Mouse (Mus musculus) hindbrain, embryonic 12.5 days (tissue): Measurements from ENCODE around the gene Trex1. TPM values are rescaled to one million over a fixed set of nuclear protein-coding genes. Genes with fewer than 3 reads are reported as not detected.

ENCODE experiments used
- ATAC-seq: fragments of 200-750 bp; cut with Nextera tagmentation; 2 replicates; pipeline ENCODE4 v1.8.0; 2017; ENCODE audit warnings: moderate TSS enrichment; ENCODE audit not compliant: low FRiP score
- H3K27ac ChIP-seq: fragments of 300-500 bp; sonication (generic); 2 replicates; pipeline ENCODE4 v1.5.1; 2016; ENCODE audit warnings: mild to moderate bottlenecking
- H3K27me3 ChIP-seq: fragments of 300-500 bp; sonication (generic); 2 replicates; pipeline ENCODE4 v1.6.1; 2016; ENCODE audit warnings: mild to moderate bottlenecking
- H3K36me3 ChIP-seq: fragments of 300-500 bp; sonication (generic); 2 replicates; pipeline ENCODE4 v1.6.1; 2016; ENCODE audit warnings: mild to moderate bottlenecking
- H3K4me1 ChIP-seq: fragments of 300-500 bp; sonication (generic); 2 replicates; pipeline ENCODE4 v1.6.1; 2016
- H3K4me2 ChIP-seq: fragments of 300-500 bp; sonication (generic); replicated peaks from 2 replicates; pipeline ENCODE4 v1.6.1; 2016; ENCODE audit warnings: mild to moderate bottlenecking
- H3K4me3 ChIP-seq: fragments of 300-500 bp; sonication (generic); 2 replicates; pipeline ENCODE4 v1.5.1; 2016; ENCODE audit warnings: mild to moderate bottlenecking
- H3K9ac ChIP-seq: fragments of 300-500 bp; sonication (generic); 2 replicates; pipeline ENCODE4 v1.6.1; 2016; ENCODE audit warnings: mild to moderate bottlenecking, moderate library complexity
- H3K9me3 ChIP-seq: fragments of 300-500 bp; sonication (generic); replicated peaks from 2 replicates; pipeline ENCODE4 v1.6.1; 2016; ENCODE audit warnings: mild to moderate bottlenecking
- WGBS: fragments of 180-500 bp; shearing (Covaris S2); methylation state at CpG from one replicate; pipeline ENCODE4 v1.1.7; 2016; 5-methylcytosine and 5-hydroxymethylcytosine counted together
- polyA plus RNA-seq: library from polyadenylated mRNA; unstranded; fragments of >200 nt; fragmentation: Nextera tagmentation; extraction: Ambion mirVana; gene quantifications from 2 replicates; pipeline ENCODE4 v1.2.1, GENCODE M21; 2016

Trex1 gene
- polyA plus RNA-seq, 1 experiment from 2014 or later = 9.9 TPM

DNA sequence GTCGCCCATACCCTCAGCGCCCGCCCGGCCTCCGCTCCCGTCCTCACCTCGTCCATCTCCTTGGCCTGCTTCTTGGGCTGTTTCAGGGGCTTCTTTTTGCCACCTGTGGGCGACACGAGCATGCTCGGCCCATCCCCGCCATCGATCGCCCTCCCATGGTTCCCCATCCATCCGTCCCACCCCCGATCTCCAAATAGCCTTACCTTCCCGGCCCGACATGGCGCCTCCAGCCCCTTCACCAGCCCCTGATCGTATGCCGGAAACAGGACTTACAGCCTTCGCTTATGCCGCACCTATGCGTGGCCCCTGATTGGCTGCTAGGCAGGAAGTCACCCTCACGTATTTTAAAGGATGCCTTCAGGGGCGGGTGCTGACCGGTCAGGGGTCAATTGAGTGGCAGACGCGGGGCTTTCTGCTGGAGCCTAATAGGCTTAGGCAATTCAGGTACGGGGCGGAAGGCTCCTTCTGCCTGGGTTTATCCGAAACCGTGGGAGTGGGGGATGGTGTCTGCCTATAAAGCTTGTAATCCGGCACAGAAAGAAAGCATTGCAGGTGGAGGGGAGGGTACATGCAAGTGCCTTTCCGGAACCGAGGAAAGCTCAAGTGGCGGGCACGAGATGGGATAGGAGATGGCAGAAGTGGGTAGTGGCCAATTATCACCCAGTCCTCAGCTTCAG, 22.7 kb upstream of the Trex1 start, which contains the start of the genes Ccdc51 and Tma7:
Ccdc51 (plus strand) TSS at position 370 of the 677 bp plus-strand sequence.
Tma7 (minus strand) TSS at position 464 of the 677 bp plus-strand sequence.
- peak; percentile 98 for ATAC-seq
- peak within 1 kb of the TSS; percentile 88 for H3K9ac ChIP-seq
- H3K27ac ChIP-seq = peak within 1 kb of the TSS; percentile 78

DNA sequence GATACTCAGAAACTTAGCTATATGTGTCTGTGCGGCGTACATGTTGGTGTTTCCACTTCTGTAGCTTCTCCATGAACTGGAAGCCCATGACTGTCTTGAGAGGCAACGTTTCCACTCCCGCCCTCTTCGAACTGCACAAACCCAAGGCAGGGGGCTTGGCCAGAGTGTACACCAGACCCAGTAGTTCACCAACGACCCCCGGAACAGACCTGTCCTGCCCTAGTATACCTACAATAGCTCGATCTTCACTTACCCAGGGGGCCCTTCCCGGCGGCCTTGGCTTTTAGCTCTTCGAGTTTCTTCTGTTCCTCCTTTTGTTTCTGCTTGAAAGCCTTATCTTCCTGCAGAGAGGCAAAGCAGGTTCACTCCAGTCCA, 22.2 kb upstream of the Trex1 start:
- Histone ChIP-seq H3K9ac (peak overlapping the region; percentile 88), H3K27ac (peak overlapping the region; percentile 78), H3K4me3 (peak overlapping the region; percentile 76), H3K4me1 (peaks cover 22% of the 10 kb centered on the region), H3K36me3 (peaks cover 19% of the 10 kb centered on the region), H3K9me3 (no peaks in the 10 kb centered on the region), H3K27me3 (no peaks in the 10 kb centered on the region), H3K4me2 (peak overlapping the region; percentile 92)
- WGBS = 7% methylated on average over 11 of the region's 11 CpGs
- peak; percentile 57 for ATAC-seq

More for the DNA sequence above, 22.7 kb upstream of the Trex1 start, which contains the start of the genes Ccdc51 and Tma7:
- Histone ChIP-seq H3K27me3 (no peaks in the 10 kb centered on the region), H3K9me3 (no peaks in the 10 kb centered on the region), H3K4me3 (peak within 1 kb of the TSS; percentile 76), H3K4me1 (peaks cover 23% of the 10 kb centered on the region), H3K36me3 (peaks cover 19% of the 10 kb centered on the region), H3K4me2 (peak within 1 kb of the TSS; percentile 92)
- under 1% methylated on average over 37 of the region's 37 CpGs for WGBS

DNA sequence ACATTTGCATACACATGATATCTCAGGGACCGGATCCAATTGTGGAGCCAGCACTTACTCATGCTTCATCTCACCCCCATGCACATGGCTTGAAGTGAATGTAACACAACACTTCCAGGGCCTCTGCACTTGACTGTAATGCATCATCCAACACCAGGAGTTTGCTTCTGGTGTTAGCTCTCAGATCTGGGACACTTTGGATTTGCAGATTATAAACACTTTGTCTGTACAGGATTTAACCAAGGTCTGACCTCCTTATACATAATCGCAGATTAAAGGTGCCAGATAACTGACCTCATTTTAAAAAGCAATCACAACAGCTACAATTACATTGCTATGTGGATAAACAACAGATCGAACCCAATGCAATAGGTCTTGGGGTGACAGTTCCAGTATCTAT, 21.0 kb upstream of the Trex1 start:
- 95% methylated on average over 3 of the region's 3 CpGs for WGBS
- H3K9ac ChIP-seq = no peak overlapping the region
- peaks cover 22% of the 10 kb centered on the region for H3K4me1 ChIP-seq
- H3K4me3 ChIP-seq = no peak overlapping the region
- ATAC-seq = no peak
- no peak overlapping the region for H3K27ac ChIP-seq
- H3K36me3 ChIP-seq = peaks cover 19% of the 10 kb centered on the region
- H3K9me3 ChIP-seq = no peaks in the 10 kb centered on the region
- H3K27me3 ChIP-seq = no peaks in the 10 kb centered on the region
- H3K4me2 ChIP-seq = no peak overlapping the region

DNA sequence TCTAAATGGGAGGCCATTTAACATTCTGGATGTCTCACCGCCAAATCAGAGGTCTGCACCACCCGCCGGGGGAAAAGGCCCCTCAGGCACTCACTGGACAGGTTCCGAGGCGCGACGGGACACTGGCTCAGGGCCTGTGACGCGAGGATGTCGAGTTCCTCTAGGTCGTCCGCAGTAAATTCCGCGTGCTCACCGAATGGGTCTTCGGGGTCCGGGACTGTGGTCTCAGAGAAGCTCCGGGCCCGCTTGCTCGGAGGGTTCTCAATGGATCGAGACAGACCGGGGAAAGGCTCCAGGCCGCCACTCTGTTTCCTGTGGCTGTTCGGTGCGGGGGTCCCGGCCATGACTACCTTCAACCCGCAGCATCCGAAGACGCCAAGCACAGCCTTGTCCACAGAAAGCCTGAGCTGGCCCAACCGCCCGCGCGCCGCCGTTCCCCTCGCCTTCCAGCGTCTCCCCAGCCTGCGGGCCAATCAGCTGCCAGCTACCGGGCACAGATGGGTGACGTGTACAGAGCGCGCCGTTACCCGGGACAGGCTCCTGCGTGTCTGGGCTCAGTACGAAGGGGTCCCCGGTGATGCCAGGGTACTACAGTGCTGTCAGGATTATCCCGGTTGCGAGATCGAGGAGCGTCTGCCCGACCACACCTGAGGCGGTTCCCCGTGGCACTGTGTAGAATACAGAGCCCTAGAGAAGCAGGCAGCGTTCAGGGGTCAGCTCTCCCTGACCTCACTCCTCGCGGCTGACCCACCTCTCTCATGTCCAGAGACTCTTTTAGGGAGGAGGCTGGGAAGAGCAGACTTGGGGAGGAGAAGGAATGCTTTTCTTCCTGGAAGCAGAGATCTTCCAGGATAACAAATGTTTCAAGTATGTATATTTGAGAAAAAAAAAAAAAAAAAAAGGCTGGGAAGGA, 14.4 kb upstream of the Trex1 start, which contains the start of gene Atrip:
Atrip (minus strand) TSS at position 464 of the 913 bp plus-strand sequence.
- WGBS = under 1% methylated on average over 57 of the region's 57 CpGs
- Histone ChIP-seq H3K27ac (peak within 1 kb of the TSS; percentile 76), H3K36me3 (peaks cover 29% of the 10 kb centered on the region)

DNA sequence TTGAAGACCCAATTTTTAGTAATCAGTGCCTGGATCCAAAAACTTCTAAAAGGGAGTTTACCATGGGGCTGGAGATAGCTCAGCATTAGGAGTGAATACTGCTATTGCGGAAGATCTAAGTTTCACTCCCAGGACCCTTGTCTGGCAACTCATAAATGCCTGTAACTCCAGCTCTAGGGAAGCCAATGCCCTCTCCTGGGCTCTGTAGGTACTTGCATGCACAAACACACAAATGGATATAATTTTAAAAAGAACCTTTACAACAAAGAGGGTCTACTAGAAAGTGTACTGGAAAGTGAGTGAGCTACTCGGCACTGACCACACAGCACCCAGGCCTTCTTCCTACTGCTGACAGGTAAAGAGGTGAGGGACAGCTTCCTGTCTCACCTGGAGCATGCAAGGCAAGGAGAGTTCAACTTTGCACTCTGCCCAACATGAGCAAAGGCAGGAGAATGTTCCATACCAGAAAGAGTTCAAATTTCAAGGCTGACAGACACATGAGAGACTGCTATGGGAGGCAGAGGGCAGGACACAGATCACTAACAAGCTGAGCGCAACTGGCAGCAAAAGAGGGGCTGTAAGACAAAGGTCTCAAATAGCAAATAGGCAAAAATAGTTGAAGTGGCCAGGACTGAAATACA, 8.7 kb upstream of the Trex1 start:
- no peak for ATAC-seq
- WGBS = 94% methylated on average over 3 of the region's 3 CpGs
- Histone ChIP-seq H3K4me1 (peaks cover 10% of the 10 kb centered on the region), H3K9me3 (no peaks in the 10 kb centered on the region), H3K4me3 (no peak overlapping the region), H3K4me2 (no peak overlapping the region), H3K36me3 (peaks cover 80% of the 10 kb centered on the region), H3K9ac (no peak overlapping the region), H3K27me3 (no peaks in the 10 kb centered on the region), H3K27ac (no peak overlapping the region)

More for the DNA sequence above, 14.4 kb upstream of the Trex1 start, which contains the start of gene Atrip:
- Histone ChIP-seq H3K4me2 (peak within 1 kb of the TSS; percentile 84), H3K27me3 (no peaks in the 10 kb centered on the region), H3K9ac (peak within 1 kb of the TSS; percentile 79), H3K9me3 (no peaks in the 10 kb centered on the region), H3K4me3 (peak within 1 kb of the TSS; percentile 80), H3K4me1 (peaks cover 18% of the 10 kb centered on the region)
- peak; percentile 99 for ATAC-seq

DNA sequence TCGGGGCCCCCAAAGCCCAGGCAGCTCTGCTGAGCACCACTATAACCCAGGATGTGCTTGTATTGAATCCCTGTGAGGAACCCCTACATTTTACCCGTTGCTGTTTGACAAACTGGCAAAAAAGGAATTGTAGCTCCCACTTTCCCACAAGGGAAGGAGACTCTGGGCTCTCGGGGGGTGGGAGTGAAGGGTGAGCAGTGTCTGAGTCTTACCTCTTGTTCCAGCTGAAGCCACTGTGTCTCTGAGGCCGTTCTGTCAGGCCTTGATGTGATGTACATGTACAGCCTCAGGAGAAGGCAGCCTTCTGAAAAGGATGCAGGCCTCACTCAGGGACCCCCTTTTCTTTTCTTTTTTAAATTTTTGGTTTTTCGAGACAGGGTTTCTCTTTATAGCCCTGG, 1.4 kb upstream of the Trex1 start:
- Histone ChIP-seq H3K27ac (no peak overlapping the region), H3K4me1 (peaks cover 9% of the 10 kb centered on the region), H3K9ac (no peak overlapping the region), H3K27me3 (no peaks in the 10 kb centered on the region), H3K4me3 (no peak overlapping the region), H3K9me3 (no peaks in the 10 kb centered on the region), H3K36me3 (peaks cover 81% of the 10 kb centered on the region), H3K4me2 (no peak overlapping the region)
- ATAC-seq = no peak
- WGBS = 87% methylated on average over 5 of the region's 5 CpGs

DNA sequence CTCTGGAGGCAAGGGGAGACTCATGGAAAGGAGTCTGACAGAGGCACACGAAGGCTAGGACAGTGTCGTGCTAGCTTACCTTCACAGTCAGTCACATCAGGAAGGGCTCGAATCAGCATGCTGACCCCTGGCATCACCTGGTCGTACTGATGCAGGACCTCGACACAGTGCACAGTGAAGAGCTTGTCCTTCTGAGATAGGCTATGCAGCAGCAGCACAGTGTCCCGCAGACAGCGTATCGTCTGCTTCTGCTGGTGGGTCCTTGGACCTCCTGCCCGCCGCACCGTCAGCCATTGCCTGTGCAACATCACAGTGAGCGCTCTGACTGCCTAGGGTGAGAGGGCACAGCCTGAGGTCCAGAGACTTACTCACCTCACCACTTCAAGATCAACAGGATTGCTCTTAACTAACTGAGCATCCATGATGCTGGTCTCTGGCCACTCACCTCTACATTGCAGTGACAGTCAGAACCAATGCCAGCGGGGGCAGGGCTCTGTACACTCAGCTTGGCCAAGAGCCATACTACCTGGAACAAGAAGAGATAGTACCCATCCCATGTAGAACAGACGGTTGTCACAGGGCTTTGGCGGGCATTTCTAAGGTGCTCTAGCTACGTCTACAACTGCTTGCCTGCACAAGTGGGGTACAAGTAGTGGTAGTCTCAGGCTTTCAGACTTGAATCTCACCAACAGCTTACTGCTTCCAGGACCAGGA, 807 bp upstream of the Trex1 start:
- WGBS = 94% methylated on average over 16 of the region's 16 CpGs
- Histone ChIP-seq H3K4me3 (no peak overlapping the region), H3K27ac (peak overlapping the region; percentile 46; the same call in 1 of the 2 replicates), H3K27me3 (no peaks in the 10 kb centered on the region), H3K4me1 (peaks cover 12% of the 10 kb centered on the region), H3K9ac (no peak overlapping the region), H3K9me3 (no peaks in the 10 kb centered on the region), H3K4me2 (no peak overlapping the region), H3K36me3 (peaks cover 76% of the 10 kb centered on the region)
- ATAC-seq = 0 out of 2 replicates have a peak, but pooled peaks have one; percentile 15

DNA sequence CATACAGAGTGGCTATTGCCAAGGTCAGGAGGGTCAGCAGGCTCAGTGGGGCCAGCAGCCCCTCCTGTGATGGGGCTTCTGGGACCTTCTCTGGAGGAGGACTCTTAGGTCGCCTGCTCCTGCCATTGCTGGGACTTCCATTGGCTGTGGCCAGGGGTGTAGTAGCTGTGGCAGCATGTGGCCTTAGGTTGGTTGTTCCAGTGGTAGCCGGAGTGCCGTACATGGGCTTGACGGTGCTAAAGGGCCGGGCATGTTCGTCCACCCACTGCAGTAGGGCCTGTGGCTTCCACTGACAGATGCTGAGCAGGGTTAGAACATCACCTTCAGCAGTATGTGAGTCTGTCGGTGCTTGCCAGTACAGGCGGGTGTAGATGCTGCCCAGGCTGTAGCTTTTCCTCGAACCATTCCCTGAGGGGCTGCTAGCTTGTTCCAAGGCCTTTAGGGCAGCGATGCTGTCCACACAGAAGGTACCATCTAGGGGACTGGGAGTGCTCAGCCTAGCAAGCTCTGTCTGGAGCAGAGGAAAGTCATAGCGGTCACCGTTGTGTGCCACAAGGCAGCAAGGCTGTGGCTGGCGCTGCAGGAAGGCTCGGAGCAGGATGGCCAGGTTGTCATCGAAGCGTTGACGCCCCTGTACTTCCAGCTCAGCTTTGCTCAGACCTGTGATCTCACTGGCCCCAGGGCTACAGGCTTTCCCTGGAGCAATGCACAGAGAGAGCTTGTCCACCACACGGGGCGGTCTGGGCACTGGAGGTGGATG, 1.3 kb downstream of the Trex1 start:
- Histone ChIP-seq H3K27me3 (no peaks in the 10 kb centered on the region), H3K4me2 (peak overlapping the region; percentile 49; the same call in 1 of the 2 replicates), H3K9ac (peak overlapping the region; percentile 47; the same call in 1 of the 2 replicates), H3K36me3 (peaks cover 54% of the 10 kb centered on the region), H3K9me3 (no peaks in the 10 kb centered on the region), H3K4me1 (peaks cover 21% of the 10 kb centered on the region), H3K4me3 (no peak overlapping the region), H3K27ac (no peak overlapping the region)
- ATAC-seq = no peak
- WGBS = 95% methylated on average over 19 of the region's 19 CpGs

DNA sequence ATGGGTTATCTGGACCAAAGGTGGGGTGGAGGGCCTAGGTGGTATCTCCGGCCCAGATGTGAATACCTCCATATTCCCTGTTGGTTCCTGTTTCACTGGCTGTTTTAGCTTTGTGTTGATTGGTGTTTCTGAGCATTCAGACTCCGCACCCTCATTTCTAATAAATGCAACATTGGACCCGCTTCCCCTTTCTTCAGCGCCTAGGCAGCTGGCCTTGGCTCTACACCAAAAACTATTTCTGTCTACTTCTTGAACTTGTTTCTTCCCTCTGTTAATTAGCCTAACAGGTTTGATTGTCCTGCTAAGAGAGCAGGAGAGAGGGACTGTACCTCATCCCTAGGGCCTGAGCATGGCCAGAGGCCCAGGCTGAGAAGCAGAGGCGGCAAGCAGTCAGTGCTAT, 2.0 kb downstream of the Trex1 start:
- Histone ChIP-seq H3K4me2 (no peak overlapping the region), H3K36me3 (peaks cover 48% of the 10 kb centered on the region), H3K27ac (no peak overlapping the region), H3K9me3 (no peaks in the 10 kb centered on the region), H3K9ac (no peak overlapping the region), H3K4me3 (no peak overlapping the region), H3K27me3 (no peaks in the 10 kb centered on the region), H3K4me1 (peaks cover 21% of the 10 kb centered on the region)
- ATAC-seq = no peak
- WGBS = 95% methylated on average over 5 of the region's 5 CpGs

DNA sequence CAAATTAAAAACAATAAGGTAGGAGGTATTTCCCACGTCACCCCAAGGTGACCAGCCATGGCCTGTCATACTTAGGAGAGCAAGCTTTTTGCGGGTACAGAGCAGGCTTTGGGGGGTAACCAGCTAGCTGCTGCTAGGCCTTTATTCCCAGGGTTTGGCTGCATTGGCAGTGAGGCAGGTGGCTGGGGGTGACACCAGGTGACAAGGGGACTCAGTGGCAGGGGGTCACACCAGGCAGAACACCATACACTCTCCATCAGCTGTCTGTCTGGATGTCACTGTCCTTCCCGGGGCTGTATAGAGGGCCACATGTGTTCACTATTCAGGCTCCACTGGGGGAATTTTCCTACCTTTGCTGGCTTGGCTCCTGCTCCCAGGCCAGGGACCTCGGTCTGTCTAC, 2.6 kb downstream of the Trex1 start:
- WGBS = 96% methylated on average over 4 of the region's 4 CpGs
- no peaks in the 10 kb centered on the region for H3K9me3 ChIP-seq
- no peak for ATAC-seq
- H3K4me2 ChIP-seq = no peak overlapping the region
- no peak overlapping the region for H3K9ac ChIP-seq
- H3K4me1 ChIP-seq = peaks cover 21% of the 10 kb centered on the region
- H3K36me3 ChIP-seq = peaks cover 43% of the 10 kb centered on the region
- no peaks in the 10 kb centered on the region for H3K27me3 ChIP-seq
- H3K27ac ChIP-seq = no peak overlapping the region
- H3K4me3 ChIP-seq = no peak overlapping the region
